Mouse (Mus musculus) forebrain, embryonic 16.5 days (tissue): ENCODE measurements around the gene Olfr209. TPM values are rescaled to one million over a fixed set of nuclear protein-coding genes. Genes with fewer than 3 reads are reported as not detected.
"Not testable (repeated sequence)": the region's sequence is repeated elsewhere in the genome, so short reads cannot be mapped to it uniquely, and the experiment has no call there.

Experiments used
- ATAC-seq: fragments of 200-750 bp; cut with Nextera tagmentation; 2 replicates; pipeline ENCODE4 v1.8.0; 2017; ENCODE audit warnings: mild to moderate bottlenecking, moderate library complexity
- H3K27ac ChIP-seq: fragments of 300-500 bp; sonication (generic); 2 replicates; pipeline ENCODE4 v1.5.1; 2014; ENCODE audit warnings: low read length, control low read depth
- H3K27me3 ChIP-seq: fragments of 300-500 bp; sonication (generic); replicated peaks from 2 replicates; pipeline ENCODE4 v1.6.1; 2014; ENCODE audit warnings: low read length; ENCODE audit not compliant: control insufficient read depth, insufficient read depth
- H3K36me3 ChIP-seq: fragments of 300-500 bp; sonication (generic); 2 replicates; pipeline ENCODE4 v1.6.1; 2014; ENCODE audit not compliant: control insufficient read depth, insufficient read depth
- H3K4me1 ChIP-seq: fragments of 300-500 bp; sonication (generic); replicated peaks from 2 replicates; pipeline ENCODE4 v1.6.1; 2014; ENCODE audit warnings: low read length; ENCODE audit not compliant: control insufficient read depth, insufficient read depth
- H3K4me2 ChIP-seq: fragments of 300-500 bp; sonication (generic); 2 replicates; pipeline ENCODE4 v1.6.1; 2014; ENCODE audit warnings: mild to moderate bottlenecking, low read length, control low read depth
- H3K4me3 ChIP-seq: fragments of 300-500 bp; sonication (generic); replicated peaks from 2 replicates; pipeline ENCODE4 v1.5.1; 2014; ENCODE audit warnings: mild to moderate bottlenecking, low read length, control low read depth
- H3K9ac ChIP-seq: fragments of 300-500 bp; sonication (generic); replicated peaks from 2 replicates; pipeline ENCODE4 v1.6.1; 2014; ENCODE audit warnings: low read depth, low read length, control low read depth
- H3K9me3 ChIP-seq: fragments of 300-500 bp; sonication (generic); 2 replicates; pipeline ENCODE4 v1.6.1; 2016; ENCODE audit warnings: low read length; ENCODE audit not compliant: control insufficient read depth
- WGBS: fragments of 180-500 bp; shearing (Covaris S2); extraction: QIAGEN DNeasy Blood & Tissue Kit; methylation state at CpG from one replicate; pipeline ENCODE4 v1.1.7; 2014; 5-methylcytosine and 5-hydroxymethylcytosine counted together
- polyA plus RNA-seq: library from polyadenylated mRNA; unstranded; fragments of >200 nt; fragmentation: Nextera tagmentation; extraction: Ambion mirVana; gene quantifications from 2 replicates; pipeline ENCODE4 v1.2.1, GENCODE M21; 2015

Gene Olfr209
- polyA plus RNA-seq, 1 experiment from 2014 or later = not detected

DNA sequence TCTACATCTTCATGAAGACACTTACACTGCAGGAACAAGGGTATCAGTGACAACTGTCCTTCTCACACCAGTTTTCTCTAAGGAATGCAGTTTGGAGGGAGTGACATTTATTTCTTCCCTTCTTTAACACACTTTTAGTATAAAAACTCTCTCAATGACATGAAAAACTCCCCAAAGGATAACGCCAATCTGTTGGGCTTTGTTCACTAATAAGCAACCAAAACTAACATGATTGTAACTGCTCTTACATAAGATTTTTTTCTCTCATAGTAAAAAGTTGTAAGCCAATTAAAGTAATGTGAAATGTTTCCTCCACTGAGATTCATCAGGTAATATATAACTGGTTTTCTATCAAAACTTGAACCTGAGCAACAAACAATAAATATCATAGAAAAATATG is 14.6 kb downstream of the Olfr209 start, which contains the start of gene Olfr206:
Gene Olfr206 (minus strand): TSS at position 101 of the 400 bp plus-strand sequence.
- Histone ChIP-seq H3K9ac (no peak within 1 kb of the TSS), H3K4me2 (no peak within 1 kb of the TSS), H3K4me3 (no peak within 1 kb of the TSS), H3K36me3 (no peaks in the 10 kb centered on the region), H3K9me3 (no peaks in the 10 kb centered on the region), H3K27me3 (no peaks in the 10 kb centered on the region), H3K27ac (no peak within 1 kb of the TSS), H3K4me1 (no peaks in the 10 kb centered on the region)
- no peak for ATAC-seq
- WGBS = 79% methylated on average over 1 of the region's 1 CpGs

DNA sequence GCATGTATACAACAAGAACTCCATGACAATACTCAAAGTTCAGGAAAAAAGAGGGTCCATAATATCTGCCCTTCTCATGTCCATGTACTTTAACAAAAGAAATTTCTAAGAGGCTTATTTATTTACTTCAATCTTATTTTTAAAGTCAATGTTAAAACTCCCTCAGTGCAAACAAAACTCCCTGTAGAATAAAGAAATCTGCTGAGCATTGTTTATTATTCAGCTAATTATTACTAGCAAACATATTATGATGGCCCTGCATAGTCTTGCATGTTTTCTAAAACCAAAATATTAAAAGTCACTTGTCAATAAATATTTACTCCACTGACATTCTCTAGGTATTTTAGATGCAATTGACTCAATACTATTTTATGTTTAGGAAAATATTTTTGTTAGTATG is 32.8 kb downstream of the Olfr209 start, which contains the start of gene Olfr205:
Gene Olfr205 (minus strand): TSS at position 101 of the 400 bp plus-strand sequence.
- no peak within 1 kb of the TSS for H3K4me3 ChIP-seq
- H3K9ac ChIP-seq = no peak within 1 kb of the TSS
- no peaks in the 10 kb centered on the region for H3K36me3 ChIP-seq
- H3K27ac ChIP-seq = no peak within 1 kb of the TSS
- H3K9me3 ChIP-seq = no peaks in the 10 kb centered on the region
- no peak for ATAC-seq
- no peaks in the 10 kb centered on the region for H3K4me1 ChIP-seq
- no peaks in the 10 kb centered on the region for H3K27me3 ChIP-seq
- H3K4me2 ChIP-seq = no peak within 1 kb of the TSS

DNA sequence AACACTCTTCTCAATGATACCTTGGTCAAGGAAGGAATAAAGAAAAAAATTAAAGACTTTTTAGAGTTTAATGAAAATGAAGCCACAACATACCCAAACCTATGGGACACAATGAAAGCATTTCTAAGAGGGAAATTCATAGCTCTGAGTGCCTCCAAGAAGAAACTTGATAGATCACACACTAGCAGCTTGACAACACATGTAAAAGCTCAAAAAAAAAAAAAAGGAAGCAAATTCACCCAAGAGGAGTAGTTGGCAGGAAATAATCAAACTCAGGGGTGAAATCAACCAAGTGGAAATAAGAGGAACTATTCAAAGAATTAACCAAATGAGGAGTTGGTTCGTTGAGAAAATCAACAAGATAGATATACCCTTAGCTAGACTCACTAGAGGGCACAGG is 40.5 kb downstream of the Olfr209 start:
- not testable (repeated sequence) for H3K9me3 ChIP-seq, H3K27me3 ChIP-seq, H3K4me1 ChIP-seq, ATAC-seq, H3K27ac ChIP-seq, H3K4me3 ChIP-seq, H3K36me3 ChIP-seq, H3K9ac ChIP-seq, H3K4me2 ChIP-seq
- WGBS = 23% methylated on average over 1 of the region's 1 CpGs

DNA sequence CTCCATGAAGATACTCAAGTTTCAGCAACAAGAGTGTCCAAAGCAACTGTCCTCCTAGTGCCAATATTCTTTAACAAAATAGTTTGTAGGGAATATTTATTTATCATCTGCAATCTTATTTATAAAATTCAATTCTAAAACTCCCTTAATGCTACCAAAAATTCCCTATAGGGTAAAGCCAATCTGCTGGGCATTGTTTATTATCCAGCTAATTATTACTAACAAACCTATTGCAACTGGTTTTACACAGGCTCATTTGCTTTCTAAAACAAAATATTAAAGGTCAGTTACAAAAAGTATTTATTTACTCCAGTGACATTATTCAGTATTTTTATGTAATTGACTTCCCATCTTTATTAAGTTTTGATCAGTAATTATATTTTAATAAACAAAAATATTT is 45.6 kb downstream of the Olfr209 start, which contains the start of gene Olfr204:
Gene Olfr204 (minus strand): TSS at position 101 of the 400 bp plus-strand sequence.
- H3K9me3 ChIP-seq = no peaks in the 10 kb centered on the region
- H3K27me3 ChIP-seq = no peaks in the 10 kb centered on the region
- H3K4me3 ChIP-seq = no peak within 1 kb of the TSS
- no peaks in the 10 kb centered on the region for H3K36me3 ChIP-seq
- H3K27ac ChIP-seq = no peak within 1 kb of the TSS
- no peak within 1 kb of the TSS for H3K9ac ChIP-seq
- no peak within 1 kb of the TSS for H3K4me2 ChIP-seq
- no peaks in the 10 kb centered on the region for H3K4me1 ChIP-seq
- no peak for ATAC-seq

Other genes with a start within 250 kb of the Olfr209 start
- not detected in 2 replicates for gene Olfr194, start 242.9 kb downstream of the Olfr209 start, polyA plus RNA-seq
- not detected in 2 replicates for gene Olfr195, start 216.9 kb downstream of the Olfr209 start, polyA plus RNA-seq
- gene Olfr196, start 193.5 kb downstream of the Olfr209 start, polyA plus RNA-seq = not detected in 2 replicates
- not detected in 2 replicates for gene Olfr198, start 160.5 kb downstream of the Olfr209 start, polyA plus RNA-seq
- not detected in 2 replicates for gene Olfr199, start 144.2 kb downstream of the Olfr209 start, polyA plus RNA-seq
- gene Olfr201, start 91.4 kb downstream of the Olfr209 start, polyA plus RNA-seq = not detected in 2 replicates
- not detected in 2 replicates for gene Olfr202, start 77.2 kb downstream of the Olfr209 start, polyA plus RNA-seq
- not detected in 2 replicates for gene Olfr203, start 65.1 kb downstream of the Olfr209 start, polyA plus RNA-seq
- gene Olfr204, start 45.7 kb downstream of the Olfr209 start, polyA plus RNA-seq = not detected in 2 replicates
- gene Olfr205, start 32.9 kb downstream of the Olfr209 start, polyA plus RNA-seq = not detected in 2 replicates
- gene Olfr206, start 14.7 kb downstream of the Olfr209 start, polyA plus RNA-seq = not detected in 2 replicates
- not detected in 2 replicates for gene Gabrr3, start 43.3 kb upstream of the Olfr209 start, polyA plus RNA-seq
- 12.5 and 14.7 TPM in 2 replicates for gene Riox2, start 107.8 kb upstream of the Olfr209 start, polyA plus RNA-seq
- 2.0 and 2.1 TPM in 2 replicates for gene Crybg3, start 237.0 kb upstream of the Olfr209 start, polyA plus RNA-seq